Mouse (Mus musculus) CH12.LX (cell line): ENCODE data around the gene Senp7. TPM values are rescaled to one million over a fixed set of nuclear protein-coding genes. Genes with fewer than 3 reads are reported as not detected.

Experiments
- DNase-seq: peaks from one replicate; pipeline ENCODE4 v3.0.0-alpha.2; 2013; ENCODE audit errors: extremely low read depth
- H3K27ac ChIP-seq: 2 replicates; pipeline ENCODE4 v1.5.1; 2012; ENCODE audit warnings: low read depth, mild to moderate bottlenecking, control low read depth, moderate library complexity; ENCODE audit not compliant: insufficient read depth
- H3K27me3 ChIP-seq: replicated peaks from 2 replicates; pipeline ENCODE3; 2012; ENCODE audit warnings: inconsistent platforms
- H3K36me3 ChIP-seq, 2 experiments: replicated peaks in 1 of 2; 2 replicates each; pipeline versions ENCODE3 to v1.6.1; 2012; ENCODE audit warnings: inconsistent platforms in 1 of 2, low read length in 1 of 2, mild to moderate bottlenecking in 1 of 2, mixed read lengths in 1 of 2, moderate library complexity in 1 of 2; ENCODE audit not compliant: control insufficient read depth in 1 of 2, insufficient read depth in 1 of 2
- H3K4me1 ChIP-seq, 2 experiments: 2 replicates each; pipeline ENCODE4 v1.6.1; 2012; ENCODE audit warnings: inconsistent platforms in 1 of 2, moderate library complexity in 1 of 2; ENCODE audit not compliant: insufficient read depth in 2 of 2, control insufficient read depth in 1 of 2
- H3K4me2 ChIP-seq: 2 replicates; pipeline ENCODE4 v1.6.1; 2012; ENCODE audit warnings: low read depth, mild to moderate bottlenecking, control low read depth; ENCODE audit not compliant: poor library complexity, insufficient read depth, severe bottlenecking
- H3K4me3 ChIP-seq, 3 experiments: fragments of 150-350 bp in 1 of 3; sonication (generic) in 1 of 3; replicated peaks in 1 of 3; 2 replicates each; pipeline versions ENCODE3 to v1.5.1; 2011 to 2012; ENCODE audit warnings: low read depth in 2 of 3, low read length in 2 of 3, mild to moderate bottlenecking in 2 of 3, moderate library complexity in 2 of 3, control low read depth in 1 of 3, improper control_type of control experiment in 1 of 3, inconsistent platforms in 1 of 3, mixed read lengths in 1 of 3; ENCODE audit not compliant: poor library complexity in 1 of 3
- H3K79me2 ChIP-seq: replicated peaks from 2 replicates; pipeline ENCODE4 v1.6.1; 2012; ENCODE audit warnings: mild to moderate bottlenecking, moderate library complexity; ENCODE audit not compliant: control insufficient read depth, poor library complexity, insufficient read depth, severe bottlenecking; ENCODE audit errors: extremely low read depth
- H3K9ac ChIP-seq: 2 replicates; pipeline ENCODE4 v1.6.1; 2012; ENCODE audit warnings: low read depth, mild to moderate bottlenecking, control low read depth, moderate library complexity; ENCODE audit not compliant: insufficient read depth
- H3K9me3 ChIP-seq: replicated peaks from 2 replicates; pipeline ENCODE3; 2012; ENCODE audit warnings: low read length, inconsistent platforms, mixed read lengths
- BHLHE40 ChIP-seq: IDR thresholded peaks from 2 replicates; pipeline ENCODE4 v1.6.1; 2011; ENCODE audit warnings: mild to moderate bottlenecking, low read depth, low read length, improper control_type of control experiment
- CHD2 ChIP-seq: IDR thresholded peaks from 2 replicates; pipeline ENCODE4 v1.6.1; 2011; ENCODE audit warnings: low read length, improper control_type of control experiment
- CTCF ChIP-seq, 2 experiments: IDR thresholded peaks in 1 of 2; conservative IDR thresholded peaks in 1 of 2; 2 replicates each; pipeline ENCODE4 v1.5.1; 2011 to 2012; ENCODE audit warnings: low read depth in 2 of 2, low read length in 2 of 2, improper control_type of control experiment in 1 of 2, inconsistent platforms in 1 of 2, mild to moderate bottlenecking in 1 of 2, moderate library complexity in 1 of 2
- E2F4 ChIP-seq: IDR thresholded peaks from 2 replicates; pipeline ENCODE4 v1.6.1; 2011; ENCODE audit warnings: low read depth, low read length, improper control_type of control experiment; ENCODE audit not compliant: insufficient replicate concordance
- ELF1 ChIP-seq: IDR thresholded peaks from 2 replicates; pipeline ENCODE4 v1.6.1; 2014; ENCODE audit warnings: low read depth, mild to moderate bottlenecking, inconsistent platforms, low read length, improper control_type of control experiment
- ETS1 ChIP-seq: conservative IDR thresholded peaks from 2 replicates; pipeline ENCODE4 v1.6.1; 2012; ENCODE audit warnings: low read depth, mild to moderate bottlenecking, inconsistent platforms, low read length, improper control_type of control experiment, moderate library complexity
- GABPA ChIP-seq: IDR thresholded peaks from 2 replicates; pipeline ENCODE4 v1.6.1; 2012; ENCODE audit warnings: low read depth, low read length, improper control_type of control experiment, inconsistent platforms; ENCODE audit not compliant: insufficient replicate concordance
- HCFC1 ChIP-seq: IDR thresholded peaks from 2 replicates; pipeline ENCODE4 v1.6.1; 2012; ENCODE audit warnings: low read depth, mild to moderate bottlenecking, inconsistent platforms, low read length, improper control_type of control experiment
- KAT2A ChIP-seq: IDR thresholded peaks from 2 replicates; pipeline ENCODE4 v1.6.1; 2012; ENCODE audit warnings: low read length, improper control_type of control experiment, inconsistent platforms; ENCODE audit not compliant: insufficient replicate concordance
- MAFK ChIP-seq: IDR thresholded peaks from 2 replicates; pipeline ENCODE4 v1.6.1; 2011; ENCODE audit warnings: low read length, improper control_type of control experiment; ENCODE audit not compliant: insufficient replicate concordance
- MAZ ChIP-seq: IDR thresholded peaks from 2 replicates; pipeline ENCODE4 v1.6.1; 2012; ENCODE audit warnings: low read depth, mild to moderate bottlenecking, inconsistent platforms, low read length, improper control_type of control experiment, moderate library complexity
- MEF2A ChIP-seq: IDR thresholded peaks from 2 replicates; pipeline ENCODE4 v1.6.1; 2014; ENCODE audit warnings: low read depth, mild to moderate bottlenecking, inconsistent platforms, low read length, improper control_type of control experiment, borderline replicate concordance
- RAD21 ChIP-seq: IDR thresholded peaks from 2 replicates; pipeline ENCODE4 v1.6.1; 2011; ENCODE audit warnings: low read depth, mild to moderate bottlenecking, low read length, improper control_type of control experiment, moderate library complexity
- SMC3 ChIP-seq: IDR thresholded peaks from 2 replicates; pipeline ENCODE4 v1.6.1; 2011; ENCODE audit warnings: low read depth, low read length, improper control_type of control experiment
- TBP ChIP-seq: conservative IDR thresholded peaks from 2 replicates; pipeline ENCODE4 v1.6.1; 2011; ENCODE audit warnings: low read depth, low read length, improper control_type of control experiment
- TCF12 ChIP-seq: IDR thresholded peaks from 2 replicates; pipeline ENCODE4 v1.6.1; 2014; ENCODE audit warnings: low read depth, mild to moderate bottlenecking, inconsistent platforms, low read length, improper control_type of control experiment
- UBTF ChIP-seq: IDR thresholded peaks from 2 replicates; pipeline ENCODE4 v1.6.1; 2012; ENCODE audit warnings: low read depth, mild to moderate bottlenecking, inconsistent platforms, low read length, improper control_type of control experiment, moderate library complexity
- USF2 ChIP-seq: conservative IDR thresholded peaks from 2 replicates; pipeline ENCODE4 v1.6.1; 2011; ENCODE audit warnings: low read depth, low read length, improper control_type of control experiment
- ZC3H11A ChIP-seq: IDR thresholded peaks from 2 replicates; pipeline ENCODE4 v1.6.1; 2012; ENCODE audit warnings: low read depth, mild to moderate bottlenecking, inconsistent platforms, low read length, improper control_type of control experiment
- ZNF384 ChIP-seq: IDR thresholded peaks from 2 replicates; pipeline ENCODE4 v1.6.1; 2012; ENCODE audit warnings: low read depth, low read length, improper control_type of control experiment, inconsistent platforms
- dilution Hi-C: fragments of 300-500 bp; cut with MboI; formaldehyde crosslinking; loops from 2 replicates; pipeline ENCODE4 v1.14.3; 2020; ENCODE audit warnings: low sequenced_read_pairs; ENCODE audit not compliant: extremely low pct_unique_long_range_greater_than_20kb, extremely low pct_ligation_motif_present
- in situ Hi-C: fragments of 300-500 bp; cut with MboI; formaldehyde crosslinking; loops from 3 replicates; pipeline ENCODE4 v1.14.3; 2019; ENCODE audit warnings: low sequenced_read_pairs, low pct_ligation_motif_present, low pct_unique_long_range_greater_than_20kb, mixed read lengths
- polyA plus RNA-seq: library from polyadenylated mRNA; unstranded; fragments of >175 nt; gene quantifications from 2 replicates; pipeline ENCODE4 v1.2.1, GENCODE M21; 2012; ENCODE audit warnings: low read depth; ENCODE audit not compliant: insufficient read length
- total RNA-seq, 2 experiments: library from RNA; depleted of rRNA; stranded (reverse); fragments of 300-350 nt in 1 of 2; fragments of >200 nt in 1 of 2; gene quantifications; 2 replicates each; pipeline ENCODE4 v1.2.3; 2012 to 2014

Senp7 gene
- total and polyA plus RNA-seq, 3 experiments, result 12.3 to 26.4 (median 15.5) TPM

DNA sequence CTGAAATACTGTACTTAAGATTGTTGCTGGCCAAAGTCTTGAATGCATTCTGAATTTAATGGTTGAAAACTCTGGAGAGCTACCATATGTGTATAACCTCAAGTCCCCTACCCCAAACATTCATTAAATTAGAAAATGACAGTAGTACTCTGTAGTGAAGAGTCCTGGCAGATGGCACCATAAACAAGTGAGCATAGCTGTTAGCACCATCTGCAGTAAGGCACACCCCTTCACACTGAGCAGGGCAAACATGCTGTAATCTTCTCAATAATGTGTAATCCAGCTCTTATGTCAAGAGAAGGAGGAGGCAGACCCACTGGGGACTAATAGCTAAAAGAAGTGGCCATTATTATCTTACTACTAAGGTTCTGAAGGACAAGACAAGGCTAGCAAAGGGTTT is 122.1 kb downstream of the Senp7 start:
- Histone ChIP-seq H3K4me2 (no peak overlapping the region), H3K4me3 (no peak overlapping the region), H3K9me3 (no peaks in the 10 kb centered on the region), H3K4me1 (no peaks in the 10 kb centered on the region), H3K27me3 (no peaks in the 10 kb centered on the region), H3K36me3 (peaks cover 4 to 30% of the 10 kb centered on the region in 2 experiments), H3K79me2 (no peaks in the 10 kb centered on the region), H3K9ac (no peak overlapping the region)
- dilution Hi-C loops, result no loop called here
- TF ChIP-seq KAT2A (no peak), ELF1 (no peak), ZNF384 (no peak), MAZ (no peak), USF2 (no peak), CHD2 (no peak), UBTF (no peak), HCFC1 (no peak), MEF2A (no peak), TBP (no peak), RAD21 (no peak), BHLHE40 (no peak), TCF12 (no peak), CTCF (conservative IDR thresholded peaks at IDR 0.05 in 1 of 2, IDR thresholded peaks at IDR 0.05 in 1 of 2; ENCODE audit: low read depth in 2 of 2, low read length in 2 of 2) (no peak), E2F4 (no peak), ZC3H11A (no peak)
- TF ChIP-seq, all 38 proteins: peak for 0
- in situ Hi-C loops, result no loop called here
- no peak for DNase-seq
- no peak overlapping the region for H3K27ac ChIP-seq

GRCm38 (mm10) chr16:56175867-56176581 is 127.9 kb downstream of the Senp7 start:
- Histone ChIP-seq H3K9me3 (no peaks in the 10 kb centered on the region), H3K27ac (no peak overlapping the region), H3K4me3 (no peak overlapping the region), H3K4me2 (no peak overlapping the region), H3K9ac (no peak overlapping the region), H3K27me3 (no peaks in the 10 kb centered on the region), H3K79me2 (no peaks in the 10 kb centered on the region), H3K4me1 (no peaks in the 10 kb centered on the region), H3K36me3 (peaks cover 2 to 27% of the 10 kb centered on the region in 2 experiments)
- peak; percentile 66 for DNase-seq
- dilution Hi-C loops, result no loop called here
- TF ChIP-seq CTCF (conservative IDR thresholded peaks at IDR 0.05 in 1 of 2, IDR thresholded peaks at IDR 0.05 in 1 of 2; ENCODE audit: low read depth in 2 of 2, low read length in 2 of 2) (peak; percentile 51 to 73), GABPA (no peak), SMC3 (peak; percentile 56), RAD21 (peak; percentile 71), MAFK (no peak), ETS1 (no peak)
- in situ Hi-C loops, result no loop called here
